Mouse (Mus musculus): ENCODE results near the gene Rbm7.
"Not testable (repeated sequence)": the region's sequence is repeated elsewhere in the genome, so short reads cannot be mapped to it uniquely, and the experiment has no call there.

Gene Rbm7

GRCm38 (mm10) chr9:48479838-48480410, 15.2 kb downstream of the Rbm7 start:
- DNase-seq = no peak

- no peak for DNase-seq
Observed at GRCm38 (mm10) chr9:48478808-48479207, 16.3 kb downstream of the Rbm7 start.

- peak; percentile 30 for DNase-seq
Observed at GRCm38 (mm10) chr9:48476236-48477165, 18.6 kb downstream of the Rbm7 start.

GRCm38 (mm10) chr9:48474367-48474766, 20.7 kb downstream of the Rbm7 start:
- no peak for DNase-seq

GRCm38 (mm10) chr9:48473131-48473530, 22.0 kb downstream of the Rbm7 start:
- DNase-seq = no peak

GRCm38 (mm10) chr9:48472441-48473025, 22.6 kb downstream of the Rbm7 start:
- no peak for DNase-seq

GRCm38 (mm10) chr9:48467471-48467870, 27.6 kb downstream of the Rbm7 start:
- DNase-seq = not testable (repeated sequence)

GRCm38 (mm10) chr9:48466804-48467203, 28.3 kb downstream of the Rbm7 start:
- DNase-seq = peak; percentile 67

- DNase-seq = no peak
Observed at GRCm38 (mm10) chr9:48465671-48466070, 29.4 kb downstream of the Rbm7 start.

- DNase-seq = no peak
Observed at GRCm38 (mm10) chr9:48461545-48461944, 33.6 kb downstream of the Rbm7 start.

GRCm38 (mm10) chr9:48460720-48461119, 34.4 kb downstream of the Rbm7 start:
- no peak for DNase-seq

- no peak for DNase-seq
Observed at GRCm38 (mm10) chr9:48459391-48459790, 35.7 kb downstream of the Rbm7 start.

GRCm38 (mm10) chr9:48458879-48459278, 36.2 kb downstream of the Rbm7 start:
- no peak for DNase-seq

GRCm38 (mm10) chr9:48455961-48456360, 39.1 kb downstream of the Rbm7 start:
- no peak for DNase-seq

GRCm38 (mm10) chr9:48450066-48450465, 45.0 kb downstream of the Rbm7 start:
- DNase-seq = no peak

GRCm38 (mm10) chr9:48447783-48448209, 47.3 kb downstream of the Rbm7 start:
- peak; percentile 25 for DNase-seq

GRCm38 (mm10) chr9:48444821-48445220, 50.3 kb downstream of the Rbm7 start:
- no peak for DNase-seq

GRCm38 (mm10) chr9:48443873-48444272, 51.2 kb downstream of the Rbm7 start:
- DNase-seq = no peak
